Mouse (Mus musculus): ENCODE results near the gene Ccnjl. TPM values are rescaled to one million over a fixed set of nuclear protein-coding genes. Genes with fewer than 3 reads are reported as not detected.

The Ccnjl gene
- polyA plus RNA-seq, 1 experiment from 2014 or later = 15.1 TPM

GRCm38 (mm10) chr11:43556538-43556937 is 28.0 kb downstream of the Ccnjl start:
- peaks cover 9% of the 10 kb centered on the region; the same call in 1 of the 2 replicates for H3K4me1 ChIP-seq
- H3K9ac ChIP-seq = no peak overlapping the region
- H3K4me3 ChIP-seq = no peak overlapping the region
- H3K27me3 ChIP-seq = no peaks in the 10 kb centered on the region
- 91% methylated on average over 11 of the region's 11 CpGs for WGBS
- no peak for ATAC-seq
- H3K9me3 ChIP-seq (replicated peaks) = no peaks in the 10 kb centered on the region
- no peak overlapping the region for H3K4me2 ChIP-seq
- no peak overlapping the region for H3K27ac ChIP-seq
- peaks cover 27% of the 10 kb centered on the region for H3K36me3 ChIP-seq (ENCODE audit: poor library complexity, severe bottlenecking)

- Histone ChIP-seq H3K27ac (peak overlapping the region; percentile 59), H3K4me3 (no peak overlapping the region), H3K9ac (no peak overlapping the region), H3K36me3 (ENCODE audit: poor library complexity, severe bottlenecking) (peaks cover 32% of the 10 kb centered on the region), H3K4me1 (peaks cover 21% of the 10 kb centered on the region), H3K9me3 (replicated peaks) (no peaks in the 10 kb centered on the region), H3K27me3 (no peaks in the 10 kb centered on the region), H3K4me2 (no peak overlapping the region)
- ATAC-seq = no peak; the same call in 1 of the 2 replicates
- 13% methylated on average over 6 of the region's 6 CpGs for WGBS
These were observed 31.1 kb downstream of the Ccnjl start for GRCm38 (mm10) chr11:43559515-43560292.

- no peak overlapping the region for H3K4me2 ChIP-seq
- H3K36me3 ChIP-seq (ENCODE audit: poor library complexity, severe bottlenecking) = peaks cover 10% of the 10 kb centered on the region
- H3K27ac ChIP-seq = peak overlapping the region; percentile 51
- H3K4me1 ChIP-seq = peaks cover 38% of the 10 kb centered on the region
- no peaks in the 10 kb centered on the region for H3K9me3 ChIP-seq (replicated peaks)
- H3K9ac ChIP-seq = no peak overlapping the region
- 42% methylated on average over 10 of the region's 10 CpGs for WGBS
- ATAC-seq = peak; percentile 74
- no peak overlapping the region for H3K4me3 ChIP-seq
- no peaks in the 10 kb centered on the region for H3K27me3 ChIP-seq
These were observed 35.2 kb downstream of the Ccnjl start for GRCm38 (mm10) chr11:43563654-43564244.

DNA sequence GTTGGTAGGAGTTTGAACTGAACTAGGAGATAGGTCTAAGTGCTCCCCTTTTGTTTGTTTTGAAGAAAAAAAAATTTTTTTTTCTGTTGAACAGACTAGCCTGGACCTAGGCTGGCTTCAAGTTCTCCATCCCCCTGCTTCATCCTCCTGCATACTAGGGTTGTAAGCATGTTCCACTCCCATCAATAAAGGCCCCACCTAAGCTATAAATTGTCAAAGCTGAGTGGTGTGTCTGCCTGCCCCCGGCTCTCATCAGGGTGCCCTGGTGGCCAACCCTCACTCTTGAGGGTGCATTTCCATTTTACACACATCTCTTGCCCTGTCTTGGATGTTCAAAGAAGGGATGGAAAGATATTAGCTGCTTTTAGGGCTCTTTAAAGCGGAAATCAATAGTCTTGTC is 36.8 kb downstream of the Ccnjl start:
- H3K27ac ChIP-seq = no peak overlapping the region
- no peak overlapping the region for H3K9ac ChIP-seq
- 19% methylated on average over 2 of the region's 2 CpGs for WGBS
- no peak overlapping the region for H3K4me3 ChIP-seq
- H3K9me3 ChIP-seq (replicated peaks) = no peaks in the 10 kb centered on the region
- H3K4me2 ChIP-seq = no peak overlapping the region
- H3K27me3 ChIP-seq = no peaks in the 10 kb centered on the region
- peaks cover 7% of the 10 kb centered on the region; the same call in 1 of the 2 replicates for H3K36me3 ChIP-seq (ENCODE audit: poor library complexity, severe bottlenecking)
- no peak for ATAC-seq
- peaks cover 44% of the 10 kb centered on the region for H3K4me1 ChIP-seq

DNA sequence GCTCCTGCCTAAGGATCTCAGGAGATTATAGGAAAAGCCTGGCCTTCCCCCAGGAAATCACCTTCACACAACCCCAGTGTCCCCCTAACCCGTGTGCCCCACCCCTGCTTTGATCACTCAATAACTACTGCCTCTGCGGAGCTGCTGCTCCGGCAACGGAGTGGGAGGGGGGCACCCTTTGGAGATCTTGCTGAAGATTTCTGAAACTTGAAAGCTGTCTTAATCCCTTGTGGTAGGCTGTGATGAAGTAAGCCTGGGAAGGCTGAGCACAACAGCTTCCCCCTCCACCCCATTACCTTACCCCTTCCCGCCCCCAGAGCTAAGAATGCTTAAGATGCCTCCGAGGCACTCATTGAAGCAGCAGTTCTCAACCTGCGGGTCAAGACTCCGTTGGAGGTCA is 37.3 kb downstream of the Ccnjl start:
- no peaks in the 10 kb centered on the region for H3K27me3 ChIP-seq
- H3K36me3 ChIP-seq (ENCODE audit: poor library complexity, severe bottlenecking) = 0 out of 2 replicates have a peak, but pooled peaks cover 5% of the 10 kb centered on the region
- 5% methylated on average over 8 of the region's 8 CpGs for WGBS
- peaks cover 44% of the 10 kb centered on the region for H3K4me1 ChIP-seq
- H3K4me3 ChIP-seq = no peak overlapping the region
- ATAC-seq = no peak; the same call in 1 of the 2 replicates
- no peak overlapping the region for H3K9ac ChIP-seq
- no peaks in the 10 kb centered on the region for H3K9me3 ChIP-seq (replicated peaks)
- H3K27ac ChIP-seq = no peak overlapping the region
- no peak overlapping the region for H3K4me2 ChIP-seq

DNA sequence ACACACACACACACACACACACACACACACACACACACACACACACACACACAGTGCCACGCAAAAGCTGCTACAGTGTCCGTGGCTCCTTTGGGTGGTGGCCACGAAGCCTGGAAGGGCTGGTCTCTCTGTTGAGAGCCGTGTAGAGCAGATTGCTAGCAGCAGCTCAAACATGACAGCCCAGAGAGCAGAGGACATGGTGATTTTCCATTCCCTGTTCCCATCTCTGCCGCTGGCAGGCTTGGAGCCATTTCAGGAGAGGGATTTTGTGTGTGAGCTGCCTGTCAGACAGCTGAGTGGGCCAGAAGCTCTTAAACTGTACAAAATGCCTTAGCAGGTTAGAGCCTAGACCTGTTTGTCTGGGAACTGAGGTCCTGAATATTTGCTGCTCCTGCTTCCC is 38.1 kb downstream of the Ccnjl start:
- 55% methylated on average over 5 of the region's 5 CpGs for WGBS
- no peak overlapping the region for H3K4me2 ChIP-seq
- no peak overlapping the region for H3K9ac ChIP-seq
- peak overlapping the region; percentile 1; the same call in 1 of the 2 replicates for H3K27ac ChIP-seq
- no peaks in the 10 kb centered on the region for H3K9me3 ChIP-seq (replicated peaks)
- H3K4me3 ChIP-seq = no peak overlapping the region
- H3K36me3 ChIP-seq (ENCODE audit: poor library complexity, severe bottlenecking) = 0 out of 2 replicates have a peak, but pooled peaks cover 5% of the 10 kb centered on the region
- H3K4me1 ChIP-seq = peaks cover 44% of the 10 kb centered on the region
- H3K27me3 ChIP-seq = no peaks in the 10 kb centered on the region
- no peak for ATAC-seq

GRCm38 (mm10) chr11:43568263-43568662 is 39.7 kb downstream of the Ccnjl start:
- Histone ChIP-seq H3K9me3 (replicated peaks) (no peaks in the 10 kb centered on the region), H3K4me1 (peaks cover 41% of the 10 kb centered on the region), H3K27me3 (no peaks in the 10 kb centered on the region), H3K9ac (no peak overlapping the region), H3K4me3 (no peak overlapping the region), H3K36me3 (ENCODE audit: poor library complexity, severe bottlenecking) (no peaks in the 10 kb centered on the region), H3K4me2 (no peak overlapping the region), H3K27ac (no peak overlapping the region)
- ATAC-seq = no peak
- 72% methylated on average over 5 of the region's 5 CpGs for WGBS

DNA sequence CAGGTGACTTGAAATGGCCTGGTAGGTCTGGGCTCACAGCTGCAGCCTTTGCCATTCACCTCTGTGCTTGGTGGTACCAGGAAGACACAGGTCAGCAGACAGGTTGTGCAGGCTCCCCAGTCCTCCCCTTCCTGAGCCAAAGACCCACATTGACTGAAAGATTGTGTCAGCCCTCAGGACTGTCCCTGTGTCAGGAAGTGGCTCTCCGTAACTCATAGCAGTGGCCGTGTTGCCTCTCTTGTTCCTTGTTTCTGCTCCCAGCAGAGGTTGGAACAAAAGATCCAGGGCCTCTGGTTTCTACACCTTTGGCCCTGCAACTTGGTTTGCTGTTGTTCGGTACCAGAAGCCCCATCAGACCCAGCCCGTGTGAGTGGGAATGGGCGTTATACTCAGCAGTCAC is 40.6 kb downstream of the Ccnjl start:
- Histone ChIP-seq H3K36me3 (ENCODE audit: poor library complexity, severe bottlenecking) (no peaks in the 10 kb centered on the region), H3K4me2 (no peak overlapping the region), H3K9ac (no peak overlapping the region), H3K4me3 (no peak overlapping the region), H3K9me3 (replicated peaks) (no peaks in the 10 kb centered on the region), H3K4me1 (peaks cover 32% of the 10 kb centered on the region), H3K27ac (no peak overlapping the region), H3K27me3 (no peaks in the 10 kb centered on the region)
- ATAC-seq = no peak
- 76% methylated on average over 5 of the region's 5 CpGs for WGBS

- WGBS = 78% methylated on average over 11 of the region's 11 CpGs
- Histone ChIP-seq H3K36me3 (ENCODE audit: poor library complexity, severe bottlenecking) (no peaks in the 10 kb centered on the region), H3K9ac (no peak overlapping the region), H3K27me3 (no peaks in the 10 kb centered on the region), H3K27ac (no peak overlapping the region), H3K4me1 (peaks cover 29% of the 10 kb centered on the region), H3K9me3 (replicated peaks) (no peaks in the 10 kb centered on the region), H3K4me2 (no peak overlapping the region), H3K4me3 (no peak overlapping the region)
- peak; percentile 46 for ATAC-seq
These were observed 41.0 kb downstream of the Ccnjl start for GRCm38 (mm10) chr11:43569595-43569994.

DNA sequence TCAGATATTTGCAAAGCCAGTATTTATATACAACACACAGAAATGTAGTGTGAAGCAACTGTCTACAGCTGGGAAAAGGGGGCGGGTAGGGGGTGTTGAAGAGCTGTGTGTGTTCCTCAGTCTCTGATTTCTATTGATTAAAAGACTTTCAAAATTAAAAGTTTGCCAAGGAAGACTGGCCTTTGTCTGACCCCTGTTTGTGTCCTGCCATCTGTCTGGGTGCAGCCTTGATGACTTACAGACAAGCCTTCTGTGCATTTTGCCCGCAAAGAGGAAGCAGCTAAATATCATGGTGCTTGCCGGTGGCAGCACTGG is 46.4 kb downstream of the Ccnjl start:
- peak; percentile 6; the same call in 1 of the 2 replicates for ATAC-seq
- Histone ChIP-seq H3K36me3 (ENCODE audit: poor library complexity, severe bottlenecking) (peaks cover 4% of the 10 kb centered on the region), H3K4me2 (peak overlapping the region; percentile 42)

DNA sequence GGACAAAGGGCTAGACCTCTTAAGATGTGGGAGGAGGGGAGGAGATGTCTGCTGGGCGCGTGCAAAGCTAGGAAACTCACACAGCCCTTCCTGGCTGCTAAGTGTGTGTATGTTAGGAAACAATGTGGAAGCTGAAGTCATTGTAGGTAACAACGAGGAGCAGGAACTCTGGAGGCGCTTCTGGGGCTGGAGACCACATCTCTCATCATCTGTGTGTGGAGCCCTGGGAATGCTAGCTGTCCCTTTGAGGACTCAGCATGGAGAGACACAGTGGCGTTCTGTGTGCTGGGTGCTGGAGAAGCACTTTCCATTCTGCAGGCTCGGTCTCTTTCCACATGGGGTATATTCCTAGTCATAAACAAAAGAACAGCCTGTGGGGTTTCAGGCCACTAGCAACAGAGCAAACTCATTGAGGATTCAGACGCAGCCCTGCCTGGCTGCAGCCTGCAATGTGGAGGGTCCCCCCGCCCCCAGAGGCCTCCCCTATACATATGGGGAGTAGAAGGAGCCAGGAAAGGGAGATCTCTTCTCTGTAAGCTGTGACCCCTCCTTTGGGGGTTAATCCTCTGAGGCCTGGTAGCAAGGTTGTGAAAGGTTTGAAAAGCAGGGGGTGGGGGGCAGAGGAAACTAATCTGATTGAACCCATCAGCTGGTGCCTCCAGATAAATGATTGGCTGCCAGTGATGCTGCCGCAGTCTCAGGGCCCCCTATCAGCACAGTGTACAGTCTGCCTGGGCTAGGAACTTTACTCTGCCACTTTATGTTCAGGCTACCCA is 47.0 kb downstream of the Ccnjl start:
- peak overlapping the region; percentile 42 for H3K4me2 ChIP-seq
- no peak overlapping the region for H3K4me3 ChIP-seq
- peak overlapping the region; percentile 73 for H3K27ac ChIP-seq
- peaks cover 20% of the 10 kb centered on the region for H3K4me1 ChIP-seq
- peak; percentile 86 for ATAC-seq
- H3K27me3 ChIP-seq = no peaks in the 10 kb centered on the region
- 1% methylated on average over 9 of the region's 9 CpGs for WGBS
- H3K9ac ChIP-seq = peak overlapping the region; percentile 48
- H3K9me3 ChIP-seq (replicated peaks) = no peaks in the 10 kb centered on the region
- peaks cover 7% of the 10 kb centered on the region for H3K36me3 ChIP-seq (ENCODE audit: poor library complexity, severe bottlenecking)

More for the DNA sequence above, 46.4 kb downstream of the Ccnjl start:
- Histone ChIP-seq H3K27ac (peak overlapping the region; percentile 73), H3K9me3 (replicated peaks) (no peaks in the 10 kb centered on the region), H3K27me3 (no peaks in the 10 kb centered on the region), H3K9ac (peak overlapping the region; percentile 48), H3K4me1 (peaks cover 21% of the 10 kb centered on the region), H3K4me3 (no peak overlapping the region)
- whole genome bisulfite sequencing = 6% methylated on average over 3 of the region's 3 CpGs
